Mouse (Mus musculus) MEL (cell line): ENCODE data around the gene Foxn3. TPM values are rescaled to one million over a fixed set of nuclear protein-coding genes. Genes with fewer than 3 reads are reported as not detected.

Experiments
- DNase-seq: peaks from one replicate; pipeline ENCODE4 v3.0.0; 2011; ENCODE audit warnings: low read depth, low spot score
- H3K27ac ChIP-seq: 2 replicates; pipeline ENCODE4 v1.5.1; 2012; ENCODE audit warnings: low read depth, mild to moderate bottlenecking, control low read depth, low read length, moderate library complexity; ENCODE audit not compliant: control insufficient read depth
- H3K27me3 ChIP-seq, 2 experiments: fragments of 150-350 bp in 1 of 2; sonication (generic) in 1 of 2; 2 replicates each; pipeline ENCODE4 v1.6.1; 2012; ENCODE audit warnings: low read length in 2 of 2, mild to moderate bottlenecking in 2 of 2, improper control_type of control experiment in 1 of 2, moderate library complexity in 1 of 2; ENCODE audit not compliant: insufficient read depth in 2 of 2, control insufficient read depth in 1 of 2
- H3K36me3 ChIP-seq, 2 experiments: 2 replicates each; pipeline ENCODE4 v1.6.1; 2012 to 2014; ENCODE audit warnings: low read length in 2 of 2, improper control_type of control experiment in 1 of 2, inconsistent platforms in 1 of 2, mild to moderate bottlenecking in 1 of 2; ENCODE audit not compliant: insufficient read depth in 2 of 2, control insufficient read depth in 1 of 2
- H3K4me1 ChIP-seq, 2 experiments: fragments of 150-350 bp in 1 of 2; sonication (generic) in 1 of 2; 2 replicates each; pipeline ENCODE4 v1.6.1; 2012; ENCODE audit warnings: low read length in 2 of 2, improper control_type of control experiment in 1 of 2, mild to moderate bottlenecking in 1 of 2; ENCODE audit not compliant: insufficient read depth in 2 of 2, control insufficient read depth in 1 of 2
- H3K4me3 ChIP-seq, 2 experiments: fragments of 150-350 bp in 1 of 2; sonication (generic) in 1 of 2; 2 replicates each; pipeline ENCODE4 v1.5.1; 2012; ENCODE audit warnings: low read depth in 2 of 2, low read length in 2 of 2, mild to moderate bottlenecking in 2 of 2, moderate library complexity in 2 of 2, control low read depth in 1 of 2, improper control_type of control experiment in 1 of 2; ENCODE audit not compliant: control insufficient read depth in 1 of 2, insufficient read depth in 1 of 2
- H3K79me2 ChIP-seq: 2 replicates; pipeline ENCODE4 v1.6.1; 2012; ENCODE audit warnings: mild to moderate bottlenecking, low read length, moderate library complexity; ENCODE audit not compliant: control insufficient read depth, poor library complexity, insufficient read depth
- H3K9ac ChIP-seq: 2 replicates; pipeline ENCODE4 v1.6.1; 2012; ENCODE audit warnings: low read depth, mild to moderate bottlenecking, control low read depth, low read length, moderate library complexity; ENCODE audit not compliant: control insufficient read depth, poor library complexity, severe bottlenecking
- H3K9me3 ChIP-seq: fragments of 150-350 bp; sonication (generic); replicated peaks from 2 replicates; pipeline ENCODE4 v1.6.1; 2012; ENCODE audit warnings: mild to moderate bottlenecking, low read length, improper control_type of control experiment, moderate library complexity; ENCODE audit not compliant: insufficient read depth
- BHLHE40 ChIP-seq: IDR thresholded peaks from 2 replicates; pipeline ENCODE4 v1.6.1; 2012; ENCODE audit warnings: low read depth, mild to moderate bottlenecking, inconsistent platforms, low read length, improper control_type of control experiment, borderline replicate concordance
- CHD2 ChIP-seq: IDR thresholded peaks from 2 replicates; pipeline ENCODE4 v1.6.1; 2011; ENCODE audit warnings: low read length, improper control_type of control experiment
- EP300 ChIP-seq, 2 experiments: IDR thresholded peaks; 2 replicates each; pipeline ENCODE4 v1.6.1; 2011; ENCODE audit warnings: improper control_type of control experiment in 2 of 2, low read length in 2 of 2, low read depth in 1 of 2, mild to moderate bottlenecking in 1 of 2
- ETS1 ChIP-seq: IDR thresholded peaks from 2 replicates; pipeline ENCODE4 v1.6.1; 2012; ENCODE audit warnings: low read depth, mild to moderate bottlenecking, inconsistent platforms, low read length, improper control_type of control experiment, moderate library complexity
- GABPA ChIP-seq: IDR thresholded peaks from 2 replicates; pipeline ENCODE4 v1.6.1; 2012; ENCODE audit warnings: low read depth, mild to moderate bottlenecking, inconsistent platforms, low read length, improper control_type of control experiment, moderate library complexity
- GATA1 ChIP-seq: IDR thresholded peaks from 2 replicates; pipeline ENCODE4 v1.6.1; 2011; ENCODE audit warnings: low read depth, low read length, improper control_type of control experiment
- HCFC1 ChIP-seq: IDR thresholded peaks from 2 replicates; pipeline ENCODE4 v1.6.1; 2012; ENCODE audit warnings: low read depth, mild to moderate bottlenecking, inconsistent platforms, low read length, improper control_type of control experiment, moderate library complexity
- MAX ChIP-seq: IDR thresholded peaks from 2 replicates; pipeline ENCODE4 v1.6.1; 2011; ENCODE audit warnings: low read length, improper control_type of control experiment
- MXI1 ChIP-seq: IDR thresholded peaks from 2 replicates; pipeline ENCODE4 v1.6.1; 2011; ENCODE audit warnings: mild to moderate bottlenecking, low read depth, low read length, improper control_type of control experiment
- MYC ChIP-seq: IDR thresholded peaks from 2 replicates; pipeline ENCODE4 v1.6.1; 2011; ENCODE audit warnings: low read depth, mild to moderate bottlenecking, low read length, improper control_type of control experiment, moderate library complexity
- NRF1 ChIP-seq: IDR thresholded peaks from 2 replicates; pipeline ENCODE4 v1.6.1; 2014; ENCODE audit warnings: low read depth, mild to moderate bottlenecking, inconsistent platforms, low read length, improper control_type of control experiment, moderate library complexity; ENCODE audit not compliant: poor library complexity, insufficient read depth, severe bottlenecking
- SIN3A ChIP-seq: IDR thresholded peaks from 2 replicates; pipeline ENCODE4 v1.6.1; 2012; ENCODE audit warnings: low read length, improper control_type of control experiment, inconsistent platforms
- TAL1 ChIP-seq: IDR thresholded peaks from 2 replicates; pipeline ENCODE4 v1.6.1; 2012; ENCODE audit warnings: mild to moderate bottlenecking, inconsistent platforms, low read length, moderate library complexity, mixed read lengths
- TCF12 ChIP-seq: IDR thresholded peaks from 2 replicates; pipeline ENCODE4 v1.6.1; 2014; ENCODE audit warnings: low read depth, mild to moderate bottlenecking, inconsistent platforms, low read length, improper control_type of control experiment, moderate library complexity
- ZKSCAN1 ChIP-seq: IDR thresholded peaks from 2 replicates; pipeline ENCODE4 v1.6.1; 2012; ENCODE audit warnings: low read depth, mild to moderate bottlenecking, inconsistent platforms, low read length, improper control_type of control experiment, moderate library complexity
- polyA plus RNA-seq, 2 experiments: library from polyadenylated mRNA; stranded (reverse) in 1 of 2; unstranded in 1 of 2; fragments of >175 nt in 1 of 2; fragments of >200 nt in 1 of 2; gene quantifications; 2 replicates each; pipeline versions ENCODE4 v1.2.1 to v1.2.4; 2012; ENCODE audit warnings: low replicate concordance in 2 of 2, low read depth in 1 of 2; ENCODE audit not compliant: insufficient read length in 2 of 2, insufficient read depth in 1 of 2, missing spikeins in 1 of 2
- total RNA-seq: library from RNA; depleted of rRNA; stranded (reverse); fragments of 300-350 nt; gene quantifications from 2 replicates; pipeline ENCODE4 v1.2.3, GENCODE M21; 2012

Foxn3 gene
- total and polyA plus RNA-seq, 3 experiments = 15.5 to 22.8 TPM; not detected in 1

- TF ChIP-seq EP300 (IDR thresholded peaks at IDR 0.05; ENCODE audit: low read depth in 1 of 2, low read length in 2 of 2) = peak; percentile 57 to 74
- peak; percentile 61; the same call in 1 of the 2 replicates for TF ChIP-seq ETS1
- TF ChIP-seq BHLHE40 = peak; percentile 82
- TF ChIP-seq HCFC1 = no peak
- TF ChIP-seq MXI1 = peak; percentile 78; the same call in 1 of the 2 replicates
- no peak for TF ChIP-seq NRF1
- no peak for TF ChIP-seq CHD2
- peak; percentile 50; the same call in 1 of the 2 replicates for TF ChIP-seq TCF12
- TF ChIP-seq ZKSCAN1 = no peak
- no peak for TF ChIP-seq GABPA
- TF ChIP-seq GATA1 = peak; percentile 59; the same call in 1 of the 2 replicates
- peak; percentile 84 for TF ChIP-seq SIN3A
- TF ChIP-seq TAL1 = peak; percentile 63
- peak; percentile 78 for TF ChIP-seq MAX
- peak; percentile 67 for TF ChIP-seq MYC
- TF ChIP-seq, all 39 proteins: peak for 10
- Histone ChIP-seq H3K4me1 (peaks cover 9 to 35% of the 10 kb centered on the region in 2 experiments), H3K27me3 (no peaks in the 10 kb centered on the region), H3K36me3 (peaks cover 0 to 28% of the 10 kb centered on the region in 2 experiments; a peak in 2 of 4 replicates), H3K79me2 (no peaks in the 10 kb centered on the region), H3K27ac (peak overlapping the region; percentile 36; the same call in 1 of the 2 replicates), H3K4me3 (no peak overlapping the region), H3K9ac (no peak overlapping the region), H3K9me3 (no peaks in the 10 kb centered on the region)
- peak; percentile 79 for DNase-seq
Measured at GRCm38 (mm10) chr12:99349650-99349997, 213.8 kb downstream of the Foxn3 start.

GRCm38 (mm10) chr12:99348940-99349649, 214.3 kb downstream of the Foxn3 start:
- Histone ChIP-seq H3K27me3 (no peaks in the 10 kb centered on the region), H3K4me3 (no peak overlapping the region), H3K79me2 (no peaks in the 10 kb centered on the region), H3K27ac (peak overlapping the region; percentile 30), H3K9ac (no peak overlapping the region), H3K36me3 (peaks cover 0 to 28% of the 10 kb centered on the region in 2 experiments; a peak in 2 of 4 replicates), H3K9me3 (no peaks in the 10 kb centered on the region), H3K4me1 (peaks cover 9 to 35% of the 10 kb centered on the region in 2 experiments)
- no peak for DNase-seq
- no peak for TF ChIP-seq ZKSCAN1
